Mouse (Mus musculus) lung, postnatal 0 days (tissue): ENCODE data around the gene Zglp1. TPM values are rescaled to one million over a fixed set of nuclear protein-coding genes. Genes with fewer than 3 reads are reported as not detected.

ENCODE experiments used
- ATAC-seq: fragments of 200-750 bp; cut with Nextera tagmentation; 2 replicates; pipeline ENCODE4 v1.8.0; 2017; ENCODE audit warnings: moderate library complexity
- DNase-seq: peaks from one replicate; pipeline ENCODE4 v3.0.0-alpha.2; 2016; ENCODE audit warnings: low spot score
- H3K27ac ChIP-seq: fragments of 300-500 bp; sonication (generic); 2 replicates; pipeline ENCODE4 v1.5.1; 2014; ENCODE audit warnings: antibody characterized with exemption, mild to moderate bottlenecking, low read length, mixed read lengths
- H3K27me3 ChIP-seq: fragments of 300-500 bp; sonication (generic); replicated peaks from 2 replicates; pipeline ENCODE4 v1.6.1; 2014; ENCODE audit warnings: low read length, mixed read lengths; ENCODE audit not compliant: insufficient read depth
- H3K36me3 ChIP-seq: fragments of 300-500 bp; sonication (generic); 2 replicates; pipeline ENCODE4 v1.6.1; 2014; ENCODE audit warnings: low read length, mixed read lengths; ENCODE audit not compliant: insufficient read depth
- H3K4me1 ChIP-seq: fragments of 300-500 bp; sonication (generic); 2 replicates; pipeline ENCODE4 v1.6.1; 2014; ENCODE audit warnings: antibody characterized with exemption, low read depth, low read length, mixed read lengths; ENCODE audit not compliant: insufficient read depth
- H3K4me2 ChIP-seq: fragments of 300-500 bp; sonication (generic); replicated peaks from 2 replicates; pipeline ENCODE4 v1.6.1; 2014; ENCODE audit warnings: low read depth, mild to moderate bottlenecking, low read length, moderate library complexity, mixed read lengths
- H3K4me3 ChIP-seq: fragments of 300-500 bp; sonication (generic); 2 replicates; pipeline ENCODE4 v1.5.1; 2014; ENCODE audit warnings: low read depth, low read length
- H3K9ac ChIP-seq: fragments of 300-500 bp; sonication (generic); replicated peaks from 2 replicates; pipeline ENCODE4 v1.6.1; 2014; ENCODE audit warnings: low read depth, mild to moderate bottlenecking
- H3K9me3 ChIP-seq: fragments of 300-500 bp; sonication (generic); 2 replicates; pipeline ENCODE4 v1.6.1; 2016; ENCODE audit warnings: low read length, mixed read lengths
- CTCF ChIP-seq: IDR thresholded peaks from 2 replicates; pipeline ENCODE4 v1.5.1; 2016; ENCODE audit warnings: antibody characterized with exemption, mild to moderate bottlenecking
- EP300 ChIP-seq: IDR thresholded peaks from 2 replicates; pipeline ENCODE4 v1.6.1; 2016; ENCODE audit warnings: antibody characterized with exemption, mild to moderate bottlenecking, control low read depth
- WGBS: fragments of 180-500 bp; shearing (Covaris S2); extraction: QIAGEN DNeasy Blood & Tissue Kit; methylation state at CpG from one replicate; pipeline ENCODE4 v1.1.7; 2014; 5-methylcytosine and 5-hydroxymethylcytosine counted together
- polyA plus RNA-seq: library from polyadenylated mRNA; unstranded; fragments of >200 nt; fragmentation: Nextera tagmentation; extraction: Ambion mirVana; gene quantifications from 2 replicates; pipeline ENCODE4 v1.2.1, GENCODE M21; 2015

Zglp1 gene
- polyA plus RNA-seq, 1 experiment from 2014 or later = not detected

GRCm38 (mm10) chr9:21043563-21043962, 23.3 kb downstream of the Zglp1 start:
- H3K9ac ChIP-seq = no peak overlapping the region
- ATAC-seq = no peak
- 82% methylated on average over 4 of the region's 4 CpGs for WGBS

GRCm38 (mm10) chr9:21041308-21041707, 25.6 kb downstream of the Zglp1 start:
- Histone ChIP-seq H3K9me3 (no peaks in the 10 kb centered on the region), H3K4me1 (0 out of 2 replicates have a peak, but pooled peaks cover 5% of the 10 kb centered on the region), H3K9ac (no peak overlapping the region), H3K4me3 (no peak overlapping the region), H3K27me3 (peaks cover 13% of the 10 kb centered on the region), H3K36me3 (no peaks in the 10 kb centered on the region), H3K4me2 (no peak overlapping the region), H3K27ac (no peak overlapping the region)
- DNase-seq = no peak
- TF ChIP-seq CTCF (no peak), EP300 (no peak)
- WGBS = 40% methylated on average over 4 of the region's 4 CpGs
- ATAC-seq = no peak

More at GRCm38 (mm10) chr9:21043563-21043962, 23.3 kb downstream of the Zglp1 start:
- H3K4me1 ChIP-seq = no peaks in the 10 kb centered on the region
- H3K27ac ChIP-seq = no peak overlapping the region
- no peaks in the 10 kb centered on the region; the same call in 1 of the 2 replicates for H3K27me3 ChIP-seq
- no peaks in the 10 kb centered on the region for H3K9me3 ChIP-seq
- no peak for TF ChIP-seq EP300
- TF ChIP-seq CTCF = no peak
- no peaks in the 10 kb centered on the region for H3K36me3 ChIP-seq
- no peak overlapping the region for H3K4me3 ChIP-seq
- no peak overlapping the region for H3K4me2 ChIP-seq
- no peak for DNase-seq

GRCm38 (mm10) chr9:21039779-21040178, 27.1 kb downstream of the Zglp1 start:
- Histone ChIP-seq H3K9me3 (no peaks in the 10 kb centered on the region), H3K4me1 (0 out of 2 replicates have a peak, but pooled peaks cover 5% of the 10 kb centered on the region), H3K9ac (no peak overlapping the region), H3K4me2 (no peak overlapping the region), H3K4me3 (no peak overlapping the region), H3K27ac (no peak overlapping the region), H3K36me3 (no peaks in the 10 kb centered on the region), H3K27me3 (peaks cover 27% of the 10 kb centered on the region)
- TF ChIP-seq EP300 (no peak), CTCF (no peak)
- 67% methylated on average over 3 of the region's 3 CpGs for WGBS
- ATAC-seq (no peak), DNase-seq (no peak)

GRCm38 (mm10) chr9:21037481-21037891, 29.4 kb downstream of the Zglp1 start:
- peak; percentile 39 for ATAC-seq

GRCm38 (mm10) chr9:21036666-21037065, 30.2 kb downstream of the Zglp1 start:
- ATAC-seq = no peak
- DNase-seq = no peak

More at GRCm38 (mm10) chr9:21037481-21037891, 29.4 kb downstream of the Zglp1 start:
- TF ChIP-seq CTCF = no peak
- H3K4me1 ChIP-seq = peaks cover 9% of the 10 kb centered on the region; the same call in 1 of the 2 replicates
- no peaks in the 10 kb centered on the region for H3K9me3 ChIP-seq
- WGBS = 3% methylated on average over 30 of the region's 31 CpGs
- H3K36me3 ChIP-seq = no peaks in the 10 kb centered on the region
- H3K4me3 ChIP-seq = peak overlapping the region; percentile 27
- peaks cover 42% of the 10 kb centered on the region for H3K27me3 ChIP-seq
- H3K27ac ChIP-seq = no peak overlapping the region
- H3K4me2 ChIP-seq = peak overlapping the region; percentile 57
- H3K9ac ChIP-seq = no peak overlapping the region
- peak; percentile 68 for DNase-seq

GRCm38 (mm10) chr9:21036161-21036560, 30.7 kb downstream of the Zglp1 start:
- Histone ChIP-seq H3K4me2 (no peak overlapping the region), H3K4me3 (no peak overlapping the region), H3K27ac (no peak overlapping the region), H3K9ac (no peak overlapping the region), H3K36me3 (no peaks in the 10 kb centered on the region), H3K4me1 (peaks cover 9% of the 10 kb centered on the region; the same call in 1 of the 2 replicates), H3K27me3 (peaks cover 42% of the 10 kb centered on the region), H3K9me3 (no peaks in the 10 kb centered on the region)
- DNase-seq (no peak), ATAC-seq (no peak)
- 17% methylated on average over 20 of the region's 20 CpGs for WGBS
- TF ChIP-seq EP300 = no peak
- TF ChIP-seq CTCF = no peak

More at GRCm38 (mm10) chr9:21036666-21037065, 30.2 kb downstream of the Zglp1 start:
- Histone ChIP-seq H3K27me3 (peaks cover 42% of the 10 kb centered on the region), H3K27ac (no peak overlapping the region), H3K36me3 (no peaks in the 10 kb centered on the region), H3K9me3 (no peaks in the 10 kb centered on the region), H3K4me1 (peaks cover 9% of the 10 kb centered on the region; the same call in 1 of the 2 replicates), H3K4me3 (no peak overlapping the region), H3K9ac (no peak overlapping the region), H3K4me2 (0 out of 2 replicates have a peak overlapping the region, but pooled peaks have one; percentile 57)
- TF ChIP-seq EP300 = no peak
- TF ChIP-seq CTCF = no peak
- WGBS = 6% methylated on average over 22 of the region's 22 CpGs
